In the genomic region with DNA sequence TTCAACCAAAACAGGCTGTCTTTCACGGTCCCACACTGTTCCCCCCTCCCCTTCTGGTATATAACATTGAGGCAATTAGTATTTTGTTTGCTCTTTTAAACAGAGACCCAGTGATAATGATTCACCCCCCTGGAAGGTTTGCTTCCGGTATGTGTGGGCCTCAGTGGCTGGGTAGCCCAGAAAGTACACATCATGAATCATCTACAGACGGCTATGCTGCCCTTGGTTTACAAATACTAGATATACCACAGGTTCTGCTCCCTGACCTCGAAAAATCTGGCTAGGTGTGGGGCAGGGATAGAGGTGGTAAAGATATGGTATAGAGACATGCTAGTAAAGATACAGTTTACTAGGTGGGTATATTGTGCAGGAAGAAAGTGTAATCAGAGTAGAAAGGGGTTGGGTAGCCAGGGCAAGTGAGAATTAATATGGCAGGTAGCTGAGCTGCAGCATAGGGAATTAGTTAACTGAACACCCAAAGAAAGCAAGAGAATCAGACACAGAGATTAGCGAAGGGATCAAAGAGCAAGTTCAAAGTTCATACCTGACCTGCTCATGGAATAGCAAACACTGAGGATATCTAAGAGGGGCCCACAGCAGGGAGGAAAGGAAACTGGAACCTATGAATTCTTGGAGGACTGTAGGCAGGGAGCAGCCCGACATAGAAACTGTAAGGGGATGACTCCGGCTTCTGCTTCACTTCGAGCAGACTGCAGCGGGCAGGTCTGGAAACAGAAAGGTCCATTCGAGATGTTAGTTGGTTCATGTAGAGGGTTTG, we compare ENCODE assay signal across 28 mouse cellular contexts. TPM values are rescaled to one million over a fixed set of nuclear protein-coding genes. Genes with fewer than 3 reads are reported as not detected.
DNase-seq lines count a peak whose midpoint lies in the region; ATAC-seq and TF ChIP-seq lines count a peak whose summit lies in the region.
"Had no signal": no experiment of that assay in that cellular context is flagged by ENCODE, and none has a peak within 500 bp of the region (broad histone marks: within the 10 kb centered on the region; RNA-seq: fewer than 3 reads in every experiment).

No protein-coding gene starts in this region.

- peak overlapping the region; percentile 85 for H3K27ac ChIP-seq in intestine, postnatal 0 days (ENCODE audit: low read depth, low read length)
- peak overlapping the region; percentile 98 for H3K27ac ChIP-seq in small intestine, adult 2 months (ENCODE audit: insufficient read depth, low read depth, low read length)
- no peak overlapping the region for H3K27ac ChIP-seq in forebrain, embryonic 16.5 days (ENCODE audit: low read length)
- H3K27ac ChIP-seq: forebrain, embryonic 15.5 days; hindbrain, embryonic 10.5 days; limb, embryonic 15.5 days had no signal

- DNase-seq in kidney, adult 9 months, result peak; percentile 17
- DNase-seq in kidney, postnatal 25 days, result no peak
- no peak for DNase-seq in lung, adult 2 months
- no peak for DNase-seq in layer of hippocampus, adult 18-20 months (ENCODE audit: low spot score in 2 of 2)
- DNase-seq: adrenal gland, postnatal 36 days; cerebellum, adult 9-10 months; gastrocnemius, postnatal 10 days; kidney, postnatal 4 days; layer of hippocampus, adult 9-11 months; left cerebral cortex, postnatal 4 days; lung, postnatal 14 days; thymus, adult 18-20 months; thymus, postnatal 4 days had no signal

- peak overlapping the region; percentile 60 for H3K4me2 ChIP-seq in intestine, postnatal 0 days (replicated peaks; ENCODE audit: low read depth)
- no peak overlapping the region for H3K4me2 ChIP-seq in forebrain, embryonic 16.5 days (ENCODE audit: low read length)
- H3K4me2 ChIP-seq: forebrain, embryonic 15.5 days; heart, embryonic 11.5 days; limb, embryonic 15.5 days; midbrain, embryonic 11.5 days had no signal

- no peaks in the 10 kb centered on the region for H3K36me3 ChIP-seq in intestine, postnatal 0 days (ENCODE audit: control insufficient read depth, insufficient read depth)
- no peaks in the 10 kb centered on the region for H3K36me3 ChIP-seq in small intestine, adult 2 months (ENCODE audit: control insufficient read depth, insufficient read depth, low read length)
- no peaks in the 10 kb centered on the region for H3K36me3 ChIP-seq in forebrain, embryonic 16.5 days (ENCODE audit: control insufficient read depth, insufficient read depth)
- H3K36me3 ChIP-seq: forebrain, embryonic 15.5 days; G1E; hindbrain, embryonic 10.5 days; limb, embryonic 15.5 days had no signal

- H3K4me3 ChIP-seq in intestine, postnatal 0 days (ENCODE audit: low read depth, low read length), result no peak overlapping the region
- H3K4me3 ChIP-seq in small intestine, adult 2 months (ENCODE audit: low read depth, low read length), result no peak overlapping the region
- H3K4me3 ChIP-seq in lung, adult 2 months (replicated peaks; ENCODE audit: extremely low read depth, low read depth, low read length), result no peak overlapping the region
- H3K4me3 ChIP-seq in forebrain, embryonic 16.5 days (replicated peaks; ENCODE audit: low read length), result no peak overlapping the region
- H3K4me3 ChIP-seq: forebrain, embryonic 15.5 days; hindbrain, embryonic 10.5 days; limb, embryonic 15.5 days had no signal

- no peak for TF ChIP-seq POLR2A in small intestine, adult 2 months (IDR thresholded peaks at IDR 0.05; ENCODE audit: low read depth, low read length)
- no peak for TF ChIP-seq POLR2A in lung, adult 2 months (IDR thresholded peaks at IDR 0.05; ENCODE audit: borderline replicate concordance, extremely low read depth, low read depth, low read length)

- no peak for TF ChIP-seq CTCF in intestine, postnatal 0 days (IDR thresholded peaks at IDR 0.05; ENCODE audit: low read depth)
- TF ChIP-seq CTCF in small intestine, adult 2 months (IDR thresholded peaks at IDR 0.05; ENCODE audit: extremely low read depth, insufficient read length, insufficient replicate concordance, low read depth, low read length), result no peak
- TF ChIP-seq CTCF in lung, adult 2 months (IDR thresholded peaks at IDR 0.05; ENCODE audit: insufficient read depth, low read length), result no peak

- ATAC-seq in intestine, postnatal 0 days, result peak; percentile 90
- no peak for ATAC-seq in forebrain, embryonic 16.5 days
- ATAC-seq: forebrain, embryonic 15.5 days; hindbrain, embryonic 16.5 days; Patski had no signal

- 0 out of 2 replicates have a peak overlapping the region, but pooled peaks have one; percentile 11 for H3K9ac ChIP-seq in intestine, postnatal 0 days (ENCODE audit: low read depth, low read length)
- H3K9ac ChIP-seq in forebrain, embryonic 16.5 days (replicated peaks; ENCODE audit: low read depth, low read length), result no peak overlapping the region
- H3K9ac ChIP-seq: forebrain, embryonic 15.5 days; limb, embryonic 15.5 days had no signal

- no peaks in the 10 kb centered on the region for H3K9me3 ChIP-seq in intestine, postnatal 0 days (ENCODE audit: control insufficient read depth)
- H3K9me3 ChIP-seq in forebrain, embryonic 16.5 days (ENCODE audit: control insufficient read depth, low read length), result no peaks in the 10 kb centered on the region
- H3K9me3 ChIP-seq: forebrain, embryonic 15.5 days; G1E; hindbrain, embryonic 10.5 days; limb, embryonic 15.5 days had no signal

- peaks cover 8% of the 10 kb centered on the region; the same call in 1 of the 2 replicates for H3K4me1 ChIP-seq in intestine, postnatal 0 days (replicated peaks; ENCODE audit: control insufficient read depth, insufficient read depth, low read length)
- H3K4me1 ChIP-seq in small intestine, adult 2 months (ENCODE audit: control insufficient read depth, insufficient read depth, insufficient read length, low read length), result peaks cover 24% of the 10 kb centered on the region
- no peaks in the 10 kb centered on the region for H3K4me1 ChIP-seq in lung, adult 2 months (ENCODE audit: control insufficient read depth, insufficient read depth, low read length)
- no peaks in the 10 kb centered on the region for H3K4me1 ChIP-seq in forebrain, embryonic 16.5 days (replicated peaks; ENCODE audit: control insufficient read depth, insufficient read depth, low read length)
- H3K4me1 ChIP-seq: forebrain, embryonic 15.5 days; hindbrain, embryonic 10.5 days; limb, embryonic 15.5 days had no signal

- H3K27me3 ChIP-seq in intestine, postnatal 0 days (replicated peaks; ENCODE audit: control insufficient read depth, insufficient read depth, low read length), result no peaks in the 10 kb centered on the region
- no peaks in the 10 kb centered on the region for H3K27me3 ChIP-seq in small intestine, adult 2 months (ENCODE audit: control insufficient read depth, insufficient read depth, low read length)
- H3K27me3 ChIP-seq in forebrain, embryonic 16.5 days (replicated peaks; ENCODE audit: control insufficient read depth, insufficient read depth, low read length), result no peaks in the 10 kb centered on the region
- H3K27me3 ChIP-seq: CH12.LX; forebrain, embryonic 15.5 days; limb, embryonic 15.5 days; Patski had no signal

- 39% methylated on average over 10 of the region's 10 CpGs for WGBS in intestine, postnatal 0 days
- 26% methylated on average over 10 of the region's 10 CpGs for WGBS in small intestine, adult 2 months
- WGBS in lung, adult 2 months, result 67% methylated on average over 10 of the region's 10 CpGs
- WGBS in forebrain, embryonic 16.5 days, result 87% methylated on average over 10 of the region's 10 CpGs

RNA-seq across cellular contexts. Expression of a gene that starts 21.0 kb away (rescaled TPM):
- polyA plus RNA-seq in intestine, postnatal 0 days (2015; fragmentation: Nextera tagmentation; extraction: Ambion mirVana), result 49.9 and 57.7 TPM in 2 replicates
- polyA plus RNA-seq in small intestine, adult 2 months (2012; rRNA removed), result 5.9 and 10.9 TPM in 2 replicates
- 4.7 and 10.1 TPM in 2 replicates for polyA plus RNA-seq in lung, adult 2 months (2012; rRNA removed)
- 40.4 and 42.7 TPM in 2 replicates for polyA plus RNA-seq in forebrain, embryonic 16.5 days (2015; fragmentation: Nextera tagmentation; extraction: Ambion mirVana)
- 1 to 10 TPM; 5.8 to 6.7 TPM for total RNA-seq in layer of hippocampus, adult 18-20 months (2021)

RNA-seq across cellular contexts. Expression of a gene that starts 30.0 kb away (rescaled TPM):
- polyA plus RNA-seq in intestine, postnatal 0 days (2015; fragmentation: Nextera tagmentation; extraction: Ambion mirVana), result 2.1 and 2.4 TPM in 2 replicates
- polyA plus RNA-seq in small intestine, adult 2 months (2012; rRNA removed), result 0.18 and 0.34 TPM in 2 replicates
- polyA plus RNA-seq in lung, adult 2 months (2012; rRNA removed), result 0.71 and 0.76 TPM in 2 replicates
- 32.9 and 34.3 TPM in 2 replicates for polyA plus RNA-seq in forebrain, embryonic 16.5 days (2015; fragmentation: Nextera tagmentation; extraction: Ambion mirVana)
- 1 to 10 TPM; 6.8 to 6.9 TPM for total RNA-seq in layer of hippocampus, adult 18-20 months (2021)
- total RNA-seq: G1E; granulocyte monocyte progenitor cell, adult 5-6 weeks; megakaryocyte progenitor cell, adult 5-6 weeks; neutrophil, adult 5-6 weeks had no signal
- polyA plus RNA-seq: G1E had no signal
